Mouse (Mus musculus) kidney, postnatal 0 days (tissue): ENCODE data around the gene Prkce. TPM values are rescaled to one million over a fixed set of nuclear protein-coding genes. Genes with fewer than 3 reads are reported as not detected.

ENCODE experiments used
- ATAC-seq: fragments of 200-750 bp; cut with Nextera tagmentation; replicated peaks from 2 replicates; pipeline ENCODE4 v1.8.0; 2017; ENCODE audit warnings: low read depth, moderate number of reproducible peaks, moderate TSS enrichment, moderate library complexity; ENCODE audit not compliant: low FRiP score
- DNase-seq: peaks from one replicate; pipeline ENCODE4 v3.0.0-alpha.2; 2016; ENCODE audit warnings: low spot score
- H3K27ac ChIP-seq: fragments of 300-500 bp; sonication (generic); 2 replicates; pipeline ENCODE4 v1.5.1; 2014; ENCODE audit warnings: mild to moderate bottlenecking
- H3K27me3 ChIP-seq: fragments of 300-500 bp; sonication (generic); 2 replicates; pipeline ENCODE4 v1.6.1; 2014; ENCODE audit warnings: low read length, mixed read lengths; ENCODE audit not compliant: insufficient read depth
- H3K36me3 ChIP-seq: fragments of 300-500 bp; sonication (generic); 2 replicates; pipeline ENCODE4 v1.6.1; 2014; ENCODE audit warnings: low read length, mixed read lengths; ENCODE audit not compliant: insufficient read depth
- H3K4me1 ChIP-seq: fragments of 300-500 bp; sonication (generic); replicated peaks from 2 replicates; pipeline ENCODE4 v1.6.1; 2014; ENCODE audit warnings: antibody characterized with exemption, low read length, mixed read lengths; ENCODE audit not compliant: insufficient read depth
- H3K4me2 ChIP-seq: fragments of 300-500 bp; sonication (generic); 2 replicates; pipeline ENCODE4 v1.6.1; 2014; ENCODE audit warnings: mild to moderate bottlenecking, low read length, moderate library complexity, mixed read lengths
- H3K4me3 ChIP-seq: fragments of 300-500 bp; sonication (generic); replicated peaks from 2 replicates; pipeline ENCODE4 v1.5.1; 2014; ENCODE audit warnings: low read depth, low read length
- H3K9ac ChIP-seq: fragments of 300-500 bp; sonication (generic); 2 replicates; pipeline ENCODE4 v1.6.1; 2014; ENCODE audit warnings: low read depth, low read length
- H3K9me3 ChIP-seq: fragments of 300-500 bp; sonication (generic); replicated peaks from 2 replicates; pipeline ENCODE4 v1.6.1; 2016; ENCODE audit warnings: low read length, inconsistent platforms, mixed read lengths
- CTCF ChIP-seq: IDR thresholded peaks from 2 replicates; pipeline ENCODE4 v1.5.1; 2016; ENCODE audit warnings: antibody characterized with exemption, low read depth, mild to moderate bottlenecking, moderate library complexity
- WGBS: fragments of 180-500 bp; shearing (Covaris S2); extraction: QIAGEN DNeasy Blood & Tissue Kit; methylation state at CpG from one replicate; pipeline ENCODE4 v1.1.7; 2014; 5-methylcytosine and 5-hydroxymethylcytosine counted together
- polyA plus RNA-seq: library from polyadenylated mRNA; unstranded; fragments of >200 nt; fragmentation: Nextera tagmentation; extraction: Ambion mirVana; gene quantifications from 2 replicates; pipeline ENCODE4 v1.2.1, GENCODE M21; 2015

Prkce gene
- polyA plus RNA-seq, 1 experiment from 2014 or later: 6.0 TPM

DNA sequence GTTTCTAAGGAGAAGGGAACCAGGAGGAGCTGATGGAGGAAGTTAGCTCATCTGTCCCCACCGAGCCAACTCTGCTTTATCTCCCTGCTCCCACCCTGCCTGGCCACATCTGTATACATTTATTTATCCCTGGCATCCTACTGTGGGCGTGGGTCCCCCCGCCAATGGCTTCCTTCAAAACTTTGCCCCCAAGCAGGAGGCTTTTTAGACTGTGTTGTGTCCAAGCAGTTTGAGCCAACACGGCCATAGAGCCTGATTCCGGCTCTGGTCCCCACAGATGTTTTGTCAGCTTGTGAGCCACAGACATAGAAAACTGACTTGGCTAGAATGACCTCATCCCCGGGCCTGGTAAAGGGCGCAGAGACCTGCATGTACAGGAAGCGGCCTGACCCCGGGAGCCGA lies 89.1 kb downstream of the Prkce start:
- no peak overlapping the region for H3K4me2 ChIP-seq
- ATAC-seq (no peak), DNase-seq (no peak)
- peaks cover 4% of the 10 kb centered on the region for H3K4me1 ChIP-seq
- H3K27me3 ChIP-seq: no peaks in the 10 kb centered on the region
- no peak for TF ChIP-seq CTCF
- no peaks in the 10 kb centered on the region for H3K36me3 ChIP-seq
- no peaks in the 10 kb centered on the region for H3K9me3 ChIP-seq
- H3K4me3 ChIP-seq: no peak overlapping the region
- no peak overlapping the region for H3K27ac ChIP-seq
- H3K9ac ChIP-seq: no peak overlapping the region
- WGBS: 63% methylated on average over 10 of the region's 10 CpGs

DNA sequence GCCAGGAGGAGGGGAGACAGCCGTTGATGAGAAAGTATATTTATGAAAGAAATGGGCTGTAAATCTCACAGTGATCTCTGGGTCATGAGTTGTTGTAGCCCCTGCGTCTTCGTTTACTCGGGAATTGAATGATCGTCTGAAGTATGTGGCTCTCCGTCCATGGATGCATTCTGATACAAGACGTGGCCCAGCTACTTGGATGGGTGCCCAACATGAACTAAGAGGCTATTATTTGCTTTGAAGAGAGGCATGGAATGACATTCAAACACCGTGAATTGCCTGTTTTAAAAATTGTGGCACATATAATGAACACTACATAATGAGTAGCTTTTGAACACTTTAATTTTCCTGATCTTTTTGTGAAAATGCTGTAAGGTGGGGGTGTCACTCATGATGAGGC lies 93.5 kb downstream of the Prkce start:
- no peak overlapping the region for H3K9ac ChIP-seq

DNA sequence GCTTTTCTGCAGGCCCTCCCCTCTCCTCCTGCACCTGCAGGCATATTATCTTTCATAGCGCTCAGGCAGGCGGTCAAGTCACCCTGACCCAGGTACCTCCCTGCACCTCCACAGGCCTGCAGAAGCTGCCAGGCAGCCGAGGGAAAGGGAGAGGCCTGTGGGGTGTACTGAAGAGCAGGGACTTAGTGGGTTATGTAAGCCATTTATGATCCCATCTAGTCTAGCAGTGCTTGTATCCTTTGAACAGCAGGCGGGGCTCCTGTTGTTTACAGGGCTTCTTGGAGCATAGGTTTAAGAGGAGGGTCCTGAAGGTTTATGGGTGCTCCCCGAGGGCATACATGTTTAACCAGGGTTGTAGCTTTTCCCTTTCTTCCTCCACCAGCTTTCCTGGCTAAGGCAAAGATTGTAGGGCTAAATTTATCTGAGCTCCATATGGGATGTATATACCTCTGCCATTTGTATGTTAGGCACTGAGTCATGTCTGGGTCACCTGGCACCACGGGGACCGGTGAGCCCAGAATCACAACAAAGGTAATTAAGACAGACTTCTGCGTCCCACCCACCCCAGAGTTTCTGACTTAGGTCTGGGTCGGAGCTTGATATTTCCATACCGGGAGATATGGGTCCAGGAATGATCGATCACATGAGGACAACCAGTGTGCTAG lies 96.5 kb downstream of the Prkce start:
- WGBS: 72% methylated on average over 11 of the region's 11 CpGs
- Histone ChIP-seq H3K4me1 (peaks cover 4% of the 10 kb centered on the region), H3K36me3 (no peaks in the 10 kb centered on the region), H3K27me3 (no peaks in the 10 kb centered on the region), H3K4me3 (no peak overlapping the region), H3K9ac (no peak overlapping the region), H3K9me3 (no peaks in the 10 kb centered on the region), H3K4me2 (no peak overlapping the region), H3K27ac (no peak overlapping the region)
- no peak for ATAC-seq
- DNase-seq: no peak
- no peak for TF ChIP-seq CTCF

More for the DNA sequence above, 93.5 kb downstream of the Prkce start:
- Histone ChIP-seq H3K36me3 (no peaks in the 10 kb centered on the region), H3K4me3 (no peak overlapping the region), H3K9me3 (no peaks in the 10 kb centered on the region), H3K4me1 (peaks cover 4% of the 10 kb centered on the region), H3K4me2 (no peak overlapping the region), H3K27ac (no peak overlapping the region), H3K27me3 (no peaks in the 10 kb centered on the region)
- DNase-seq (peak; percentile 68), ATAC-seq (no peak)
- 25% methylated on average over 8 of the region's 8 CpGs for WGBS
- TF ChIP-seq CTCF: no peak

DNA sequence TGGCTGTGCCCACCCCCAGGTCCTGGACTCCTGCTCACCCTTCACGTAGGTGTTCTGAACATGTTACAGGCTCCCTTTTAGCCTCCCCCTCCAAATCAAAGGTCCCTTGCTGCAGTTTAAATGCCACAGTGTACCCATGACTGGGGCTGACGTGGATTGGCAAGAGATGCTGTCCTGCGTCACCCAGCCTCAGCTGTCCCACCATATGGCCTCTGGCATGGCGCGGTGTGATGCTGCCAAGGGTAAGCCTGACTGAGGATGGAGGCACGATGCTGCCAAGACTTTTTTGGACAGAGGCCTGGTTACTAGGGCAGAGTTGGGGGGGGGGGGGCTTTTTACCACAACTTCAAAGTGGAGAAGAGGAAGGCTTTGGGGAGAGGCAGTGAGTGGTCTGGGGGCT lies 98.5 kb downstream of the Prkce start:
- Histone ChIP-seq H3K9ac (no peak overlapping the region), H3K27ac (no peak overlapping the region), H3K9me3 (no peaks in the 10 kb centered on the region), H3K4me3 (no peak overlapping the region), H3K36me3 (no peaks in the 10 kb centered on the region), H3K4me1 (peaks cover 4% of the 10 kb centered on the region), H3K4me2 (no peak overlapping the region), H3K27me3 (no peaks in the 10 kb centered on the region)
- TF ChIP-seq CTCF: no peak
- ATAC-seq (no peak), DNase-seq (no peak)
- WGBS: 82% methylated on average over 6 of the region's 6 CpGs

DNA sequence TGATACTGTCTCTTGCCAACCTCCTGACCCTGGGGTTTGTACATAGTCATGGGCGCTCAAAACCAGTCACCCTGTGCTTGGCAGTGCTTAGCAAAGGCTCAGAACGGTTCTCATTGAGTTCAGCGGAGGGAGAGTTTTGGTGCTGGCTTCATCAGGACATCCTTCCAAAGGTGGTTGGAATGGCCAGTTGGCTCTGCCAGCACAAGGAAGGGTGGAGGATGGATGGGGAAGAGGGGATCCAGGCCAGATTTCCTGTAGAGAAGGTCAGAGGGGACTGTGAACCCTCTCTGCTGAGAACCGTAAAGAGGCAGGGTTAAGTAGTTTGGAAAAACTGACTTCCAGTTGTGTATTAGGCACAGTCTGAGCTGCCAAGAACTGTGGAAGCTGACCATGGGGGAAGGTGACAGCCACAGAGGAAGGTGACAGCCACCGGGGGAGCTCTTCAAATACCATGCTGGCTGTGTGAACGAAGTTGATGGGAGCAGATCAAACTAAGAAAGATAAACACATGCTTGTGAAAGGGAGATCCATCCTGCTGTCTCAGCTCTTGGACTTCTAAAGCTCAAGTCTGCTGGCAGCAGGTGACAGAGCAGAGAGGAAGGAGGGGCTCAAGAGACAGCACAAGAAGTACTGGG lies 99.7 kb downstream of the Prkce start:
- no peak overlapping the region for H3K4me3 ChIP-seq
- no peaks in the 10 kb centered on the region for H3K9me3 ChIP-seq
- no peak overlapping the region for H3K9ac ChIP-seq
- no peaks in the 10 kb centered on the region for H3K27me3 ChIP-seq
- H3K36me3 ChIP-seq: no peaks in the 10 kb centered on the region
- H3K4me2 ChIP-seq: no peak overlapping the region
- H3K27ac ChIP-seq: no peak overlapping the region
- TF ChIP-seq CTCF: no peak
- ATAC-seq (no peak), DNase-seq (no peak)
- WGBS: 64% methylated on average over 6 of the region's 6 CpGs
- no peaks in the 10 kb centered on the region for H3K4me1 ChIP-seq

DNA sequence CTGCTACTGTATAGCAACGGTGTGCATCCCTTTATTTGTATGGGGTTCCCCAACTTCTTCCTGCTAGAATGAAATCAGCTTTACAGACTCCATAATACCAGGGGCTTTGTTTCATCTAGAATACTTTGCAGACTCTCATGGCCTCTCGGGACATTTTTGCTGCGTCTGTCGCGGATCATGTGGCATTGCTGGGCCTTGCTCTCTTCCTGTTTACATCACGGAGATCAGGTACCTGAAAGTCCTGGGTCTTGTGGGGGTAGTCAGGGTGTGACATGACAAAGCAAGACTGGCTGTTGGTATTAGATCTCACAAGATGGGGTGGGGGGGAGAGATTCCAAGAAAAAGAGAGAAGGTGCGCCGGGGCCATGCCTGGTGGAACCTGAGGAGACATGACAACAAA lies 102.1 kb downstream of the Prkce start:
- H3K27me3 ChIP-seq: no peaks in the 10 kb centered on the region
- H3K9me3 ChIP-seq: no peaks in the 10 kb centered on the region
- no peak overlapping the region for H3K27ac ChIP-seq
- WGBS: 72% methylated on average over 8 of the region's 8 CpGs
- DNase-seq (no peak), ATAC-seq (no peak)
- H3K4me1 ChIP-seq: no peaks in the 10 kb centered on the region
- H3K36me3 ChIP-seq: no peaks in the 10 kb centered on the region
- H3K9ac ChIP-seq: no peak overlapping the region
- no peak for TF ChIP-seq CTCF
- no peak overlapping the region for H3K4me3 ChIP-seq
- H3K4me2 ChIP-seq: no peak overlapping the region
